Mouse (Mus musculus): ENCODE results near the gene D430041D05Rik. TPM values are rescaled to one million over a fixed set of nuclear protein-coding genes. Genes with fewer than 3 reads are reported as not detected.

Gene D430041D05Rik
- total and polyA plus RNA-seq, 3 experiments, result not detected

DNA sequence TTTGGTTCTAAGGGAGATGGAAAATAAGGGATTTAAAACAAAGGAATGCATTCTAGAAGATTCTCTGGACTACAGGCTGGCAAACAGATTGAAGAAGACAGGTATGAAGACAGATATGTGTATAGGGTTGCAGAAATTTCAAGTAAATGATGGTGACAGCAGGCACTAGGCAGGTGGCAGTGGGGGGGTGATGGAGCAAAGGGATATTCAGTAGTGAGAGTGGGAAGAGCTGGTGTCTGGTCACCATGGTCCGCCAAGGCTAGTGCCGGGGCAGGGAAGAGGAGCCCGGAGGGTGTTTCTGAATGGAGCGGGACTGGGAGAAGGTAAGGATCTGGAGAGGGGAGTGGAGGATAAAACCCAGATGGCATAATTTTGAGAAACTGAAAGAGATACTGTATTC is 157.5 kb downstream of the D430041D05Rik start:
- TF ChIP-seq USF1 (IDR thresholded peaks at IDR 0.05; ENCODE audit: low read depth, low read length), result no peak
- TF ChIP-seq EP300 (IDR thresholded peaks at IDR 0.05; ENCODE audit: low read length), result no peak
- no peak for TF ChIP-seq MAZ (IDR thresholded peaks at IDR 0.05; ENCODE audit: low read depth, low read length)
- Histone ChIP-seq H3K36me3 (replicated peaks in 1 of 2; ENCODE audit: control insufficient read depth in 1 of 2, insufficient read depth in 1 of 2, low read length in 1 of 2) (no peaks in the 10 kb centered on the region), H3K9me3 (replicated peaks; ENCODE audit: low read length) (no peaks in the 10 kb centered on the region), H3K27ac (ENCODE audit: insufficient read depth, low read depth) (no peak overlapping the region), H3K79me2 (replicated peaks; ENCODE audit: control insufficient read depth, extremely low read depth, insufficient read depth, poor library complexity, severe bottlenecking) (no peaks in the 10 kb centered on the region), H3K27me3 (replicated peaks) (no peaks in the 10 kb centered on the region), H3K4me1 (ENCODE audit: control insufficient read depth in 1 of 2, insufficient read depth in 2 of 2) (peaks cover 0 to 5% of the 10 kb centered on the region in 2 experiments; a peak in 1 of 4 replicates), H3K9ac (ENCODE audit: insufficient read depth, low read depth) (no peak overlapping the region), H3K4me2 (ENCODE audit: insufficient read depth, low read depth, poor library complexity, severe bottlenecking) (no peak overlapping the region), H3K4me3 (replicated peaks in 1 of 3; ENCODE audit: low read depth in 2 of 3, low read length in 2 of 3, poor library complexity in 1 of 3) (no peak overlapping the region)
- dilution Hi-C loops (cut with MboI; ENCODE audit: extremely low pct_ligation_motif_present, extremely low pct_unique_long_range_greater_than_20kb, low sequenced_read_pairs) (no loop called here), in situ Hi-C loops (cut with MboI; ENCODE audit: low pct_ligation_motif_present, low pct_unique_long_range_greater_than_20kb, low sequenced_read_pairs) (no loop called here)
- no peak for DNase-seq (ENCODE audit: extremely low read depth)

DNA sequence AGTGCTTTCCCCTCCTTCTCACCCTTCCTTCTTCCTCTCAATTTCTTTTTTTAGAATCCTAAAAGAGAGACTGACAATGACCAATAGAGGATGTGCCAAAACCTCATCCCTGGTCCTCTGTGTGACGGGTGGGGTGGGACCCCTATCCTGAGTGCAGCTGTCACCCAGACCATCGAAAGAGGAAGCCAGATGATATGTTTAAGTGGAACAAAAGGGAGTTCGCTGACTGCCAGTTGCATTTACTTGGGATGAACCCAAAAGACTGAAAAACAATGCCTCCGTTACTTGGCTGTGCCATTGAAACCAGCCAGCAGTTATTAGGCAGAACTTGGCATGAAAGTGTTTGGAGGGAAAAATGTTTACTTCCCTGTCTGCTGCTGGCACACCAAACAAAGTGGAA is 159.2 kb downstream of the D430041D05Rik start:
- no peak overlapping the region for H3K4me3 ChIP-seq (replicated peaks in 1 of 3; ENCODE audit: low read depth in 2 of 3, low read length in 2 of 3, poor library complexity in 1 of 3)
- in situ Hi-C loops (cut with MboI; ENCODE audit: low pct_ligation_motif_present, low pct_unique_long_range_greater_than_20kb, low sequenced_read_pairs) (no loop called here), dilution Hi-C loops (cut with MboI; ENCODE audit: extremely low pct_ligation_motif_present, extremely low pct_unique_long_range_greater_than_20kb, low sequenced_read_pairs) (no loop called here)
- no peak overlapping the region for H3K27ac ChIP-seq (ENCODE audit: insufficient read depth, low read depth)
- no peak overlapping the region for H3K4me2 ChIP-seq (ENCODE audit: insufficient read depth, low read depth, poor library complexity, severe bottlenecking)
- no peaks in the 10 kb centered on the region for H3K36me3 ChIP-seq (replicated peaks in 1 of 2; ENCODE audit: control insufficient read depth in 1 of 2, insufficient read depth in 1 of 2, low read length in 1 of 2)
- no peak overlapping the region for H3K9ac ChIP-seq (ENCODE audit: insufficient read depth, low read depth)
- no peak for TF ChIP-seq NRF1 (IDR thresholded peaks at IDR 0.05; ENCODE audit: low read depth, low read length)
- TF ChIP-seq ZKSCAN1 (IDR thresholded peaks at IDR 0.05; ENCODE audit: borderline replicate concordance, low read depth, low read length), result no peak
- TF ChIP-seq USF2 (conservative IDR thresholded peaks at IDR 0.05; ENCODE audit: low read depth, low read length), result no peak
- no peak for TF ChIP-seq CHD1 (IDR thresholded peaks at IDR 0.05; ENCODE audit: low read depth, low read length)
- TF ChIP-seq E2F4 (IDR thresholded peaks at IDR 0.05; ENCODE audit: insufficient replicate concordance, low read depth, low read length), result no peak
- TF ChIP-seq CHD2 (IDR thresholded peaks at IDR 0.05; ENCODE audit: low read length), result no peak
- no peak for TF ChIP-seq ZC3H11A (IDR thresholded peaks at IDR 0.05; ENCODE audit: low read depth, low read length)
- no peaks in the 10 kb centered on the region for H3K9me3 ChIP-seq (replicated peaks; ENCODE audit: low read length)
- no peaks in the 10 kb centered on the region for H3K27me3 ChIP-seq (replicated peaks)
- H3K79me2 ChIP-seq (replicated peaks; ENCODE audit: control insufficient read depth, extremely low read depth, insufficient read depth, poor library complexity, severe bottlenecking), result no peaks in the 10 kb centered on the region
- H3K4me1 ChIP-seq (ENCODE audit: control insufficient read depth in 1 of 2, insufficient read depth in 2 of 2), result peaks cover 0 to 5% of the 10 kb centered on the region in 2 experiments; a peak in 1 of 4 replicates
- DNase-seq (ENCODE audit: extremely low read depth), result no peak

DNA sequence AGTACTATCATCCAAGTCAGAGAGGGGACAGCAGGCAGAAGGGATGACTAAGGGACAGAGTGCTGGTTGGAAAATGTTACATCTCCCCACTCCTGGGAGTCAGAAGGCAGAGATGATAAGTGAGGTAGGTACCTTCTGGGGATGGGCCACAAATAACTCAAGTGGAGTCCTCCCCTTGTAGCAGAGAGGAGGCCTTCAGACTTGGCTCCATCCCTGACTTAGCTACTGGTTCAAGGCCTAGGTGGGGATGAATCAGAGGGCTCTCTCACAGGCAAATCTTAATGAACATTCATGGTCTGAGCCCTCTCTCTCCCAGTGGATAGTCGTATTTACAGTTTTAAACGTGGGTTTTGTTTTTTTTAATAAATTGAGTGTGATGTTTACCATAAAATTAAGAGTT is 161.0 kb downstream of the D430041D05Rik start:
- in situ Hi-C loops (cut with MboI; ENCODE audit: low pct_ligation_motif_present, low pct_unique_long_range_greater_than_20kb, low sequenced_read_pairs) (no loop called here), dilution Hi-C loops (cut with MboI; ENCODE audit: extremely low pct_ligation_motif_present, extremely low pct_unique_long_range_greater_than_20kb, low sequenced_read_pairs) (no loop called here)
- Histone ChIP-seq H3K9me3 (replicated peaks; ENCODE audit: low read length) (no peaks in the 10 kb centered on the region), H3K4me2 (ENCODE audit: insufficient read depth, low read depth, poor library complexity, severe bottlenecking) (no peak overlapping the region), H3K27ac (ENCODE audit: insufficient read depth, low read depth) (no peak overlapping the region), H3K27me3 (replicated peaks) (no peaks in the 10 kb centered on the region), H3K4me1 (ENCODE audit: control insufficient read depth in 1 of 2, insufficient read depth in 2 of 2) (peaks cover 0 to under 1% of the 10 kb centered on the region in 2 experiments; a peak in 1 of 4 replicates), H3K9ac (ENCODE audit: insufficient read depth, low read depth) (no peak overlapping the region), H3K4me3 (replicated peaks in 1 of 3; ENCODE audit: low read depth in 2 of 3, low read length in 2 of 3, poor library complexity in 1 of 3) (no peak overlapping the region), H3K79me2 (replicated peaks; ENCODE audit: control insufficient read depth, extremely low read depth, insufficient read depth, poor library complexity, severe bottlenecking) (no peaks in the 10 kb centered on the region), H3K36me3 (replicated peaks in 1 of 2; ENCODE audit: control insufficient read depth in 1 of 2, insufficient read depth in 1 of 2, low read length in 1 of 2) (no peaks in the 10 kb centered on the region)
- DNase-seq (ENCODE audit: extremely low read depth), result no peak
- TF ChIP-seq CTCF (conservative IDR thresholded peaks at IDR 0.05 in 1 of 2, IDR thresholded peaks at IDR 0.05 in 1 of 2; ENCODE audit: low read depth in 2 of 2, low read length in 2 of 2), result no peak
- TF ChIP-seq MAZ (IDR thresholded peaks at IDR 0.05; ENCODE audit: low read depth, low read length), result no peak
- TF ChIP-seq PAX5 (IDR thresholded peaks at IDR 0.05; ENCODE audit: low read length), result no peak
- TF ChIP-seq KAT2A (IDR thresholded peaks at IDR 0.05; ENCODE audit: insufficient replicate concordance, low read length), result no peak
- no peak for TF ChIP-seq TBP (conservative IDR thresholded peaks at IDR 0.05; ENCODE audit: low read depth, low read length)
- no peak for TF ChIP-seq E2F4 (IDR thresholded peaks at IDR 0.05; ENCODE audit: insufficient replicate concordance, low read depth, low read length)
- TF ChIP-seq POLR2AphosphoS2 (IDR thresholded peaks at IDR 0.05; ENCODE audit: low read depth, low read length), result no peak
- no peak for TF ChIP-seq IRF4 (IDR thresholded peaks at IDR 0.05; ENCODE audit: low read depth, low read length)
- TF ChIP-seq SMC3 (IDR thresholded peaks at IDR 0.05; ENCODE audit: low read depth, low read length), result no peak
- no peak for TF ChIP-seq MEF2A (IDR thresholded peaks at IDR 0.05; ENCODE audit: borderline replicate concordance, low read depth, low read length)
- no peak for TF ChIP-seq TCF12 (IDR thresholded peaks at IDR 0.05; ENCODE audit: low read depth, low read length)
- TF ChIP-seq RAD21 (IDR thresholded peaks at IDR 0.05; ENCODE audit: low read depth, low read length), result no peak
